Mouse (Mus musculus) kidney, adult 2 months (tissue): ENCODE data around the gene Det1. TPM values are rescaled to one million over a fixed set of nuclear protein-coding genes. Genes with fewer than 3 reads are reported as not detected.

ENCODE experiments used
- DNase-seq: peaks from one replicate; pipeline ENCODE4 v3.0.0; 2021
- H3K27ac ChIP-seq: fragments of 200-500 bp; 2 replicates; pipeline ENCODE4 v1.5.1; 2012; ENCODE audit warnings: low read depth, low read length, control low read depth, inconsistent platforms; ENCODE audit not compliant: insufficient read depth
- H3K27me3 ChIP-seq: fragments of 200-500 bp; replicated peaks from 2 replicates; pipeline ENCODE4 v1.6.1; 2012; ENCODE audit warnings: mild to moderate bottlenecking, moderate library complexity, low read length, inconsistent platforms; ENCODE audit not compliant: control insufficient read depth, insufficient read depth
- H3K36me3 ChIP-seq: fragments of 200-500 bp; 2 replicates; pipeline ENCODE4 v1.6.1; 2012; ENCODE audit warnings: mild to moderate bottlenecking, moderate library complexity, low read length, inconsistent platforms; ENCODE audit not compliant: control insufficient read depth, insufficient read depth
- H3K4me1 ChIP-seq: fragments of 200-500 bp; 2 replicates; pipeline ENCODE4 v1.6.1; 2011; ENCODE audit warnings: low read length; ENCODE audit not compliant: control insufficient read depth, insufficient read depth
- H3K4me3 ChIP-seq: fragments of 200-500 bp; 2 replicates; pipeline ENCODE4 v1.5.1; 2011; ENCODE audit warnings: mild to moderate bottlenecking, low read depth, low read length, control low read depth; ENCODE audit not compliant: insufficient read depth
- CTCF ChIP-seq: fragments of 200-500 bp; conservative IDR thresholded peaks from 2 replicates; pipeline ENCODE4 v1.5.1; 2011; ENCODE audit warnings: low read depth, mild to moderate bottlenecking, control low read depth, low read length, moderate library complexity, mixed read lengths; ENCODE audit not compliant: insufficient read depth, insufficient read length
- POLR2A ChIP-seq: fragments of 200-500 bp; IDR thresholded peaks from one replicate; pipeline ENCODE4 v1.6.1; 2011; ENCODE audit warnings: low read depth, low read length, control low read depth
- WGBS: fragments of 180-500 bp; shearing (Covaris S2); methylation state at CpG from one replicate; pipeline ENCODE4 v1.1.7; 2018; 5-methylcytosine and 5-hydroxymethylcytosine counted together
- polyA plus RNA-seq: library from polyadenylated mRNA; depleted of rRNA; stranded (reverse); fragments of >200 nt; gene quantifications from 2 replicates; pipeline ENCODE4 v1.2.3, GENCODE M21; 2012

The Det1 gene
- polyA plus RNA-seq, 1 experiment = 10.6 TPM

GRCm38 (mm10) chr7:78872366-78872765 lies 25.3 kb upstream of the Det1 start:
- Histone ChIP-seq H3K36me3 (no peaks in the 10 kb centered on the region), H3K4me1 (no peaks in the 10 kb centered on the region), H3K27ac (no peak overlapping the region), H3K4me3 (no peak overlapping the region), H3K27me3 (no peaks in the 10 kb centered on the region)
- TF ChIP-seq CTCF (no peak), POLR2A (no peak)
- DNase-seq = no peak
- 83% methylated on average over 6 of the region's 6 CpGs for WGBS

- no peak overlapping the region for H3K4me3 ChIP-seq
- H3K27ac ChIP-seq = no peak overlapping the region
- H3K36me3 ChIP-seq = no peaks in the 10 kb centered on the region
- no peak for TF ChIP-seq CTCF
- TF ChIP-seq POLR2A = no peak
- no peak for DNase-seq
- no peaks in the 10 kb centered on the region for H3K27me3 ChIP-seq
- no peaks in the 10 kb centered on the region for H3K4me1 ChIP-seq
- WGBS = 27% methylated on average over 5 of the region's 5 CpGs
Measured at GRCm38 (mm10) chr7:78868731-78869130, 21.7 kb upstream of the Det1 start.

- TF ChIP-seq POLR2A = no peak
- no peak for TF ChIP-seq CTCF
- WGBS = 59% methylated on average over 12 of the region's 12 CpGs
- no peak overlapping the region for H3K4me3 ChIP-seq
- DNase-seq = no peak
- H3K27ac ChIP-seq = no peak overlapping the region
- no peaks in the 10 kb centered on the region for H3K27me3 ChIP-seq
- no peaks in the 10 kb centered on the region for H3K4me1 ChIP-seq
- H3K36me3 ChIP-seq = no peaks in the 10 kb centered on the region
Measured at GRCm38 (mm10) chr7:78865212-78865949, 18.3 kb upstream of the Det1 start.

- H3K4me3 ChIP-seq = no peak overlapping the region
- no peak overlapping the region for H3K27ac ChIP-seq
Measured at GRCm38 (mm10) chr7:78864446-78864802, 17.4 kb upstream of the Det1 start.

GRCm38 (mm10) chr7:78863796-78864445 lies 16.9 kb upstream of the Det1 start:
- Histone ChIP-seq H3K36me3 (no peaks in the 10 kb centered on the region), H3K27me3 (no peaks in the 10 kb centered on the region)
- no peak for DNase-seq

More at GRCm38 (mm10) chr7:78864446-78864802, 17.4 kb upstream of the Det1 start:
- 53% methylated on average over 4 of the region's 4 CpGs for WGBS
- Histone ChIP-seq H3K36me3 (no peaks in the 10 kb centered on the region), H3K27me3 (no peaks in the 10 kb centered on the region), H3K4me1 (no peaks in the 10 kb centered on the region)
- TF ChIP-seq POLR2A = no peak
- no peak for DNase-seq

GRCm38 (mm10) chr7:78855044-78855655 lies 8.1 kb upstream of the Det1 start:
- no peaks in the 10 kb centered on the region for H3K4me1 ChIP-seq
- H3K27me3 ChIP-seq = no peaks in the 10 kb centered on the region
- no peak for TF ChIP-seq POLR2A
- H3K36me3 ChIP-seq = no peaks in the 10 kb centered on the region
- no peak for DNase-seq
- H3K27ac ChIP-seq = no peak overlapping the region
- 60% methylated on average over 5 of the region's 5 CpGs for WGBS
- no peak overlapping the region for H3K4me3 ChIP-seq

More at GRCm38 (mm10) chr7:78863796-78864445, 16.9 kb upstream of the Det1 start:
- Histone ChIP-seq H3K27ac (no peak overlapping the region), H3K4me1 (no peaks in the 10 kb centered on the region), H3K4me3 (no peak overlapping the region)
- TF ChIP-seq POLR2A (no peak), CTCF (no peak)
- WGBS = 73% methylated on average over 7 of the region's 7 CpGs

GRCm38 (mm10) chr7:78854051-78854450 lies 7.0 kb upstream of the Det1 start:
- Histone ChIP-seq H3K27me3 (no peaks in the 10 kb centered on the region), H3K4me1 (no peaks in the 10 kb centered on the region), H3K4me3 (no peak overlapping the region), H3K36me3 (no peaks in the 10 kb centered on the region), H3K27ac (no peak overlapping the region)
- TF ChIP-seq CTCF = no peak
- TF ChIP-seq POLR2A = no peak
- 60% methylated on average over 4 of the region's 4 CpGs for WGBS
- no peak for DNase-seq
